Mouse (Mus musculus) megakaryocyte, embryonic 14.5 days (primary cell): ENCODE measurements around the gene Mup1. TPM values are rescaled to one million over a fixed set of nuclear protein-coding genes. Genes with fewer than 3 reads are reported as not detected.
"Not testable (repeated sequence)": the region's sequence is repeated elsewhere in the genome, so short reads cannot be mapped to it uniquely, and the experiment has no call there.

Source experiments
- H3K27me3 ChIP-seq: replicated peaks from 2 replicates; pipeline ENCODE3; 2012; ENCODE audit warnings: inconsistent platforms
- H3K36me3 ChIP-seq: replicated peaks from 2 replicates; pipeline ENCODE3; 2012; ENCODE audit warnings: low read length, inconsistent platforms, mixed read lengths
- H3K4me1 ChIP-seq: 2 replicates; pipeline ENCODE4 v1.6.1; 2012; ENCODE audit warnings: inconsistent platforms
- H3K4me3 ChIP-seq: replicated peaks from 2 replicates; pipeline ENCODE3; 2012; ENCODE audit warnings: moderate library complexity, mild to moderate bottlenecking, inconsistent platforms
- H3K9me3 ChIP-seq: 2 replicates; pipeline ENCODE4 v1.6.1; 2012; ENCODE audit warnings: inconsistent platforms
- polyA plus RNA-seq: library from polyadenylated mRNA; stranded (reverse); fragments of >175 nt; gene quantifications from 2 replicates; pipeline ENCODE4 v1.2.3, GENCODE M21; 2012; ENCODE audit warnings: low replicate concordance; ENCODE audit not compliant: insufficient read depth

Mup1 gene
- not detected in 2 replicates for polyA plus RNA-seq

GRCm38 (mm10) chr4:60501860-60502259 is at the start of gene Mup1:
Mup1 (minus strand) TSS chr4:60501960.
- not testable (repeated sequence) for H3K27me3 ChIP-seq, H3K4me3 ChIP-seq, H3K9me3 ChIP-seq, H3K36me3 ChIP-seq, H3K4me1 ChIP-seq

Other genes with a start within 250 kb of the Mup1 start
- not detected in 2 replicates for gene Mup9, start 80.0 kb downstream of the Mup1 start, polyA plus RNA-seq
- not detected in 2 replicates for gene Mup10, start 80.2 kb upstream of the Mup1 start, polyA plus RNA-seq
- not detected in 2 replicates for gene Mup11, start 160.5 kb upstream of the Mup1 start, polyA plus RNA-seq
- not detected in 2 replicates for gene Mup12, start 239.4 kb upstream of the Mup1 start, polyA plus RNA-seq